Mouse (Mus musculus) liver, embryonic 14.5 days (tissue): Measurements from ENCODE around the gene Otub2.

Source experiments
- CTCF ChIP-seq: IDR thresholded peaks from 2 replicates; pipeline ENCODE4 v1.5.1; 2016; ENCODE audit warnings: antibody characterized with exemption, low read depth, control low read depth
- EP300 ChIP-seq: IDR thresholded peaks from 2 replicates; pipeline ENCODE4 v1.6.1; 2016; ENCODE audit warnings: antibody characterized with exemption, low read depth

DNA sequence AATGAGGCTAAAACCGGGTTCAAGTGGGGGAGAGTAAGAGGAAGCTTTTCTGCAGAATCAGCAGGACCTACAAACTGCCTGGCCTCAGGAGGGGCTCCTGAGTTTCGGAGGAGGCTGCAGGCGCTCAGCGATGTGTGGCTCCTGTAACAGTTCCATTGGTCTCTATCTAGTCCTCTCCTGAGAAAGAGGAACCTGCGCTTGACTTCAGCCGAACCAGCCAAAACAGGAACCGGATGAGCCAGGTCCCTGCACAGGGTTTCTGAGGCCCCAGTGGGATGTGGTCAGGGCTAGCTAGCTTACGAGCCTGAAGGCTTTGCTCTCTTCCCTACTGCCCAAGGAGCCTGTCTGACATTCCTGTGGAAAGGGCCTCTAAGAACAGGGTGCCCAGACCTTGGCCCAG, 45.0 kb upstream of the Otub2 start:
- TF ChIP-seq EP300: no peak
- TF ChIP-seq CTCF: no peak
